Mouse (Mus musculus) hindbrain, embryonic 14.5 days (tissue): ENCODE measurements around the gene Efcab12. TPM values are rescaled to one million over a fixed set of nuclear protein-coding genes. Genes with fewer than 3 reads are reported as not detected.
"Not testable (repeated sequence)": the region's sequence is repeated elsewhere in the genome, so short reads cannot be mapped to it uniquely, and the experiment has no call there.

ENCODE experiments used
- ATAC-seq: fragments of 200-750 bp; cut with Nextera tagmentation; 2 replicates; pipeline ENCODE4 v1.8.0; 2017; ENCODE audit warnings: moderate number of reproducible peaks, mild to moderate bottlenecking, moderate TSS enrichment, moderate library complexity; ENCODE audit not compliant: low FRiP score
- DNase-seq: peaks from one replicate; pipeline ENCODE4 v3.0.0-alpha.2; 2015; ENCODE audit warnings: low spot score
- H3K27ac ChIP-seq: fragments of 300-500 bp; sonication (generic); 2 replicates; pipeline ENCODE4 v1.5.1; 2014; ENCODE audit warnings: mild to moderate bottlenecking, moderate library complexity
- H3K27me3 ChIP-seq: fragments of 300-500 bp; sonication (generic); 2 replicates; pipeline ENCODE4 v1.6.1; 2014; ENCODE audit warnings: mild to moderate bottlenecking, low read length, mixed read lengths; ENCODE audit not compliant: control insufficient read depth, insufficient read depth
- H3K36me3 ChIP-seq: fragments of 300-500 bp; sonication (generic); replicated peaks from 2 replicates; pipeline ENCODE4 v1.6.1; 2014; ENCODE audit not compliant: control insufficient read depth, insufficient read depth
- H3K4me1 ChIP-seq: fragments of 300-500 bp; sonication (generic); replicated peaks from 2 replicates; pipeline ENCODE4 v1.6.1; 2014; ENCODE audit warnings: antibody characterized with exemption, low read length, mixed read lengths; ENCODE audit not compliant: control insufficient read depth, insufficient read depth
- H3K4me2 ChIP-seq: fragments of 300-500 bp; sonication (generic); replicated peaks from 2 replicates; pipeline ENCODE4 v1.6.1; 2014; ENCODE audit warnings: mild to moderate bottlenecking, moderate library complexity
- H3K4me3 ChIP-seq: fragments of 300-500 bp; sonication (generic); replicated peaks from 2 replicates; pipeline ENCODE4 v1.5.1; 2014; ENCODE audit warnings: mild to moderate bottlenecking, low read length
- H3K9ac ChIP-seq: fragments of 300-500 bp; sonication (generic); 2 replicates; pipeline ENCODE4 v1.6.1; 2014
- H3K9me3 ChIP-seq: fragments of 300-500 bp; sonication (generic); 2 replicates; pipeline ENCODE4 v1.6.1; 2016; ENCODE audit warnings: low read length; ENCODE audit not compliant: control insufficient read depth
- WGBS: fragments of 180-500 bp; shearing (Covaris S2); extraction: QIAGEN DNeasy Blood & Tissue Kit; methylation state at CpG from one replicate; pipeline ENCODE4 v1.1.7; 2014; 5-methylcytosine and 5-hydroxymethylcytosine counted together
- polyA plus RNA-seq: library from polyadenylated mRNA; unstranded; fragments of >200 nt; fragmentation: Nextera tagmentation; extraction: Ambion mirVana; gene quantifications from 2 replicates; pipeline ENCODE4 v1.2.1, GENCODE M21; 2014

The Efcab12 gene
- polyA plus RNA-seq, result 2.1 and 3.1 TPM in 2 replicates

- H3K4me2 ChIP-seq, result peak within 1 kb of the TSS; percentile 81
- DNase-seq (peak; percentile 78), ATAC-seq (peak; percentile 95)
- no peaks in the 10 kb centered on the region for H3K9me3 ChIP-seq
- WGBS, result under 1% methylated on average over 19 of the region's 19 CpGs
- no peaks in the 10 kb centered on the region for H3K27me3 ChIP-seq
- peak within 1 kb of the TSS; percentile 34 for H3K4me3 ChIP-seq
- H3K36me3 ChIP-seq, result peaks cover 6% of the 10 kb centered on the region; the same call in 1 of the 2 replicates
- H3K9ac ChIP-seq, result peak within 1 kb of the TSS; percentile 57
- H3K4me1 ChIP-seq, result 0 out of 2 replicates have a peak, but pooled peaks cover 6% of the 10 kb centered on the region
- peak within 1 kb of the TSS; percentile 41 for H3K27ac ChIP-seq
Measured at GRCm38 (mm10) chr6:115838161-115838597, at the start of gene Efcab12. Gene Efcab12, minus strand, starts transcription at chr6:115838412.

DNA sequence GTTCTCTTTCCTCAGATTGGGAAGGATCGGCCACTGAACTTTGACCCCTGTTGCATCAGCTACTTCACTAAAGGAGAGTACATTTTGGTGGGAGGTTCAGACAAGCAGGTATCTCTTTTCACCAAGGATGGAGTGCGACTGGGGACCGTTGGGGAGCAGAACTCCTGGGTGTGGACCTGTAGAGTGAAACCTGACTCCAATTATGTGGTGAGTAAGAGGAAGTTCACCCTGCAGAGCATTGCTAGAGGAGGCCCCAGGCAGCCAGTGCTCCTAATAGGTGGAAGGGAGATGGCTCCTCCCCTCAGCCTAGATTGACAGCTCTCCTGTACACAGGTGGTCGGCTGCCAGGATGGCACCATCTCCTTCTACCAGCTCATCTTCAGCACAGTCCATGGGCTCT, 48.7 kb upstream of the Efcab12 start:
- H3K27me3 ChIP-seq, result no peaks in the 10 kb centered on the region
- H3K27ac ChIP-seq, result no peak overlapping the region
- peaks cover 14% of the 10 kb centered on the region for H3K4me1 ChIP-seq
- WGBS, result 77% methylated on average over 4 of the region's 4 CpGs
- DNase-seq, result no peak
- no peaks in the 10 kb centered on the region for H3K9me3 ChIP-seq
- no peak overlapping the region for H3K4me2 ChIP-seq
- no peak overlapping the region for H3K4me3 ChIP-seq
- H3K36me3 ChIP-seq, result peaks cover 56% of the 10 kb centered on the region
- no peak for ATAC-seq
- no peak overlapping the region for H3K9ac ChIP-seq

- H3K4me3 ChIP-seq, result no peak overlapping the region
- DNase-seq, result no peak
- H3K4me1 ChIP-seq, result no peaks in the 10 kb centered on the region
- no peaks in the 10 kb centered on the region for H3K27me3 ChIP-seq
- H3K4me2 ChIP-seq, result no peak overlapping the region
- ATAC-seq, result no peak
- no peak overlapping the region for H3K9ac ChIP-seq
- H3K36me3 ChIP-seq, result peaks cover 65% of the 10 kb centered on the region
- no peaks in the 10 kb centered on the region for H3K9me3 ChIP-seq
- H3K27ac ChIP-seq, result no peak overlapping the region
Measured at GRCm38 (mm10) chr6:115884018-115884417, 45.8 kb upstream of the Efcab12 start.

DNA sequence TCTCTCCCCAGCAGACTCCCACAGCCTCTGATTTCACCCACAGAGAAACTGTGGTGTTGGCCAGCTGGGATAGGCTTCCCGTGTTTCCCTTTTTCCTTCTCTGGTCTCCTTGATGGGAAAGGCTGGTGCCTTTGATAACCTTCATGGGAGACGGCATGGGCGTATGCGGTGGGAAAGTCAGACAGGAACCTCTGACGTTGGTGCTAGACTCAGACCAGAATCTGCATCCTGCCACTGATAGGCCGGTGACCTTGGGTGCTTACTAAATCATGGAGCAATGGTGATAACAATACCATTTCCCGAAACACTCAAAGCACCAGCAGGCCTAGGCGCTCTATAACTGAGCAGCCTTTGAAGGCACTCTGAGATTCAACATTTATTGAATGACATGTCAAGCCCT, 42.5 kb upstream of the Efcab12 start:
- no peak overlapping the region for H3K4me2 ChIP-seq
- ATAC-seq, result no peak
- no peaks in the 10 kb centered on the region for H3K9me3 ChIP-seq
- no peak for DNase-seq
- H3K27ac ChIP-seq, result no peak overlapping the region
- H3K9ac ChIP-seq, result no peak overlapping the region
- 85% methylated on average over 8 of the region's 8 CpGs for WGBS
- H3K4me1 ChIP-seq, result no peaks in the 10 kb centered on the region
- H3K36me3 ChIP-seq, result peaks cover 70% of the 10 kb centered on the region
- no peaks in the 10 kb centered on the region for H3K27me3 ChIP-seq
- no peak overlapping the region for H3K4me3 ChIP-seq

GRCm38 (mm10) chr6:115879736-115880135, 41.5 kb upstream of the Efcab12 start:
- Histone ChIP-seq H3K9me3 (no peaks in the 10 kb centered on the region), H3K27ac (no peak overlapping the region), H3K4me3 (no peak overlapping the region), H3K36me3 (peaks cover 71% of the 10 kb centered on the region), H3K4me2 (no peak overlapping the region), H3K27me3 (no peaks in the 10 kb centered on the region), H3K9ac (no peak overlapping the region), H3K4me1 (no peaks in the 10 kb centered on the region)
- DNase-seq, result no peak
- WGBS, result 84% methylated on average over 6 of the region's 6 CpGs
- ATAC-seq, result no peak

- Histone ChIP-seq H3K4me2 (no peak overlapping the region), H3K4me1 (no peaks in the 10 kb centered on the region), H3K9me3 (no peaks in the 10 kb centered on the region), H3K9ac (no peak overlapping the region), H3K27me3 (no peaks in the 10 kb centered on the region), H3K27ac (no peak overlapping the region), H3K36me3 (peaks cover 63% of the 10 kb centered on the region), H3K4me3 (no peak overlapping the region)
- DNase-seq (no peak), ATAC-seq (no peak)
- 84% methylated on average over 6 of the region's 6 CpGs for WGBS
Measured at GRCm38 (mm10) chr6:115878694-115879093, 40.5 kb upstream of the Efcab12 start.

DNA sequence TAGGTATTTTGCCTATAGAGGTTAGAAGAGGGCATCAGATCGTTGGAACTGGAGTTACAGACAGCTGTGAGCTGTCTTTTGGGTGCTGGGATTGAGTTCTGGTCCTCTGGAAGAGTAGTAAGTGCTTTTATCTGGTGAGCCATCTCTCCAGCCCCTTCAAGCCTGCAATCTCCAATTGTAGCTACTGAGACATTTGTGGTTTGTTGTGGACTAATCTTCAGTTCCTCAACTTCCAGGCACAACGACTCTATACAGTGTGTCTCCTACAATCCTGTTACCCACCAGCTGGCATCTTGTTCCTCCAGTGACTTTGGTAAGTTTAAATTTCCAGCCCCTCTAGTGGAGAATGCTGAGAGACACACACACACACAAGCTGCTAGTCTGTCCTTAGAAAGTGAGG, 39.0 kb upstream of the Efcab12 start:
- Histone ChIP-seq H3K36me3 (peaks cover 54% of the 10 kb centered on the region), H3K27ac (no peak overlapping the region), H3K27me3 (no peaks in the 10 kb centered on the region), H3K4me2 (no peak overlapping the region), H3K9ac (no peak overlapping the region), H3K9me3 (no peaks in the 10 kb centered on the region), H3K4me1 (no peaks in the 10 kb centered on the region), H3K4me3 (no peak overlapping the region)
- ATAC-seq (no peak), DNase-seq (no peak)
- WGBS, result 95% methylated on average over 2 of the region's 2 CpGs

DNA sequence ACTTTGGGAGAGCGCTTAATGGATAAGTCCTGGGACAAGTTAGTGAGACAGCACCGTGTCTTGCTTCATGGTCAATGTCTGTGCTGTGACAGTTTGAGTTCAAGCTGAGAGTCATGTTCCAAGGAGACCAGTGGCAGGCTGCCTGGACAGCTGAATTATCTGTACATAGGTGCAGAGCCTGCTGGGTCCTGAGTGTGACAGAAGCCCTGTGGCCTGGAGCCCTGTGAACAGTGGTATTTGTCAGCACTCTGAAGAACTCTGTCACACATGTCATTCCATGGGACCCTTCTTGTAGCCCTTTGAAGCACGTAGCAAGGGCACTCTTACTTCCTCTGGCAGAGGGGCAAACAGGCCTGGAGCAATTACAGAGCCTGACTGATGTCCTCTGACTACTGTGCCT, 33.1 kb upstream of the Efcab12 start:
- H3K9ac ChIP-seq, ATAC-seq, H3K9me3 ChIP-seq, H3K4me2 ChIP-seq, DNase-seq, H3K4me3 ChIP-seq, H3K27me3 ChIP-seq, H3K4me1 ChIP-seq, H3K27ac ChIP-seq: not testable (repeated sequence)
- WGBS, result no CpG with 5 or more reads among the region's 3 CpGs
- H3K36me3 ChIP-seq, result peaks cover 11% of the 10 kb centered on the region; the same call in 1 of the 2 replicates

DNA sequence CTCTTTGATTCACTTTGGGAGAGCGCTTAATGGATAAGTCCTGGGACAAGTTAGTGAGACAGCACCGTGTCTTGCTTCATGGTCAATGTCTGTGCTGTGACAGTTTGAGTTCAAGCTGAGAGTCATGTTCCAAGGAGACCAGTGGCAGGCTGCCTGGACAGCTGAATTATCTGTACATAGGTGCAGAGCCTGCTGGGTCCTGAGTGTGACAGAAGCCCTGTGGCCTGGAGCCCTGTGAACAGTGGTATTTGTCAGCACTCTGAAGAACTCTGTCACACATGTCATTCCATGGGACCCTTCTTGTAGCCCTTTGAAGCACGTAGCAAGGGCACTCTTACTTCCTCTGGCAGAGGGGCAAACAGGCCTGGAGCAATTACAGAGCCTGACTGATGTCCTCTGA, 28.9 kb upstream of the Efcab12 start:
- H3K27me3 ChIP-seq, DNase-seq, H3K27ac ChIP-seq, H3K4me2 ChIP-seq, H3K4me3 ChIP-seq, H3K4me1 ChIP-seq, H3K9ac ChIP-seq, ATAC-seq, H3K9me3 ChIP-seq: not testable (repeated sequence)
- no CpG with 5 or more reads among the region's 3 CpGs for WGBS
- H3K36me3 ChIP-seq, result peaks cover 29% of the 10 kb centered on the region

- Histone ChIP-seq H3K9me3 (no peaks in the 10 kb centered on the region), H3K4me2 (no peak overlapping the region), H3K4me1 (no peaks in the 10 kb centered on the region), H3K27ac (no peak overlapping the region), H3K4me3 (no peak overlapping the region), H3K27me3 (no peaks in the 10 kb centered on the region), H3K9ac (no peak overlapping the region), H3K36me3 (peaks cover 29% of the 10 kb centered on the region)
- no peak for DNase-seq
- 93% methylated on average over 4 of the region's 4 CpGs for WGBS
- no peak for ATAC-seq
Measured at GRCm38 (mm10) chr6:115865246-115865645, 27.0 kb upstream of the Efcab12 start.
